Mouse (Mus musculus) kidney, adult 2 months (tissue): ENCODE measurements at regions not wholly inside any gene's neighbourhood (a gene's known extent, or its start where the extent isn't known, plus 50 kb on each side); places are given as distances from the start of the nearest gene placed in this dataset.

Experiments
- DNase-seq: peaks from one replicate; pipeline ENCODE4 v3.0.0; 2021
- H3K27ac ChIP-seq: fragments of 200-500 bp; 2 replicates; pipeline ENCODE4 v1.5.1; 2012; ENCODE audit warnings: low read depth, low read length, control low read depth, inconsistent platforms; ENCODE audit not compliant: insufficient read depth
- H3K27me3 ChIP-seq: fragments of 200-500 bp; replicated peaks from 2 replicates; pipeline ENCODE4 v1.6.1; 2012; ENCODE audit warnings: mild to moderate bottlenecking, moderate library complexity, low read length, inconsistent platforms; ENCODE audit not compliant: control insufficient read depth, insufficient read depth
- H3K36me3 ChIP-seq: fragments of 200-500 bp; 2 replicates; pipeline ENCODE4 v1.6.1; 2012; ENCODE audit warnings: mild to moderate bottlenecking, moderate library complexity, low read length, inconsistent platforms; ENCODE audit not compliant: control insufficient read depth, insufficient read depth
- H3K4me1 ChIP-seq: fragments of 200-500 bp; 2 replicates; pipeline ENCODE4 v1.6.1; 2011; ENCODE audit warnings: low read length; ENCODE audit not compliant: control insufficient read depth, insufficient read depth
- H3K4me3 ChIP-seq: fragments of 200-500 bp; 2 replicates; pipeline ENCODE4 v1.5.1; 2011; ENCODE audit warnings: mild to moderate bottlenecking, low read depth, low read length, control low read depth; ENCODE audit not compliant: insufficient read depth
- CTCF ChIP-seq: fragments of 200-500 bp; conservative IDR thresholded peaks from 2 replicates; pipeline ENCODE4 v1.5.1; 2011; ENCODE audit warnings: low read depth, mild to moderate bottlenecking, control low read depth, low read length, moderate library complexity, mixed read lengths; ENCODE audit not compliant: insufficient read depth, insufficient read length
- POLR2A ChIP-seq: fragments of 200-500 bp; IDR thresholded peaks from one replicate; pipeline ENCODE4 v1.6.1; 2011; ENCODE audit warnings: low read depth, low read length, control low read depth
- WGBS: fragments of 180-500 bp; shearing (Covaris S2); methylation state at CpG from one replicate; pipeline ENCODE4 v1.1.7; 2018; 5-methylcytosine and 5-hydroxymethylcytosine counted together

- no peak for TF ChIP-seq POLR2A
- no peak for TF ChIP-seq CTCF
- 74% methylated on average over 4 of the region's 4 CpGs for WGBS
- Histone ChIP-seq H3K4me3 (no peak overlapping the region), H3K27ac (peak overlapping the region; percentile 5; the same call in 1 of the 2 replicates), H3K4me1 (peaks cover 11% of the 10 kb centered on the region; the same call in 1 of the 2 replicates), H3K27me3 (no peaks in the 10 kb centered on the region), H3K36me3 (no peaks in the 10 kb centered on the region)
- DNase-seq, result no peak
Observed at GRCm38 (mm10) chr15:36919209-36919608, 88.4 kb downstream of the Zfp706 start.

- H3K4me3 ChIP-seq, result no peak overlapping the region
- no peaks in the 10 kb centered on the region for H3K36me3 ChIP-seq
- peaks cover 15% of the 10 kb centered on the region; the same call in 1 of the 2 replicates for H3K4me1 ChIP-seq
- H3K27ac ChIP-seq, result no peak overlapping the region
- TF ChIP-seq CTCF (no peak), POLR2A (no peak)
- H3K27me3 ChIP-seq, result no peaks in the 10 kb centered on the region
- no peak for DNase-seq
- WGBS, result 88% methylated on average over 4 of the region's 4 CpGs
Observed at GRCm38 (mm10) chr15:36916998-36917397, 90.6 kb downstream of the Zfp706 start.

GRCm38 (mm10) chr15:36914239-36915100, 93.1 kb downstream of the Zfp706 start:
- no peak for TF ChIP-seq POLR2A
- no peak for TF ChIP-seq CTCF
- Histone ChIP-seq H3K4me3 (no peak overlapping the region), H3K27ac (peak overlapping the region; percentile 91), H3K4me1 (peaks cover 15% of the 10 kb centered on the region; the same call in 1 of the 2 replicates), H3K27me3 (no peaks in the 10 kb centered on the region), H3K36me3 (no peaks in the 10 kb centered on the region)
- WGBS, result 62% methylated on average over 11 of the region's 11 CpGs
- peak; percentile 81 for DNase-seq

GRCm38 (mm10) chr15:36913308-36913707, 94.3 kb downstream of the Zfp706 start:
- Histone ChIP-seq H3K27ac (peak overlapping the region; percentile 91; the same call in 1 of the 2 replicates), H3K27me3 (no peaks in the 10 kb centered on the region), H3K4me1 (peaks cover 12% of the 10 kb centered on the region; the same call in 1 of the 2 replicates), H3K36me3 (no peaks in the 10 kb centered on the region), H3K4me3 (no peak overlapping the region)
- DNase-seq, result no peak
- TF ChIP-seq POLR2A (no peak), CTCF (no peak)
- WGBS, result 66% methylated on average over 7 of the region's 7 CpGs

- DNase-seq, result no peak
- 90% methylated on average over 2 of the region's 2 CpGs for WGBS
- H3K4me1 ChIP-seq, result peaks cover 24% of the 10 kb centered on the region; the same call in 1 of the 2 replicates
- TF ChIP-seq CTCF (no peak), POLR2A (no peak)
- no peaks in the 10 kb centered on the region for H3K27me3 ChIP-seq
- no peaks in the 10 kb centered on the region for H3K36me3 ChIP-seq
- H3K27ac ChIP-seq, result no peak overlapping the region
- H3K4me3 ChIP-seq, result no peak overlapping the region
Observed at GRCm38 (mm10) chr15:36910272-36910671, 97.3 kb downstream of the Zfp706 start.

GRCm38 (mm10) chr15:36909494-36909893, 98.1 kb downstream of the Zfp706 start:
- H3K36me3 ChIP-seq, result no peaks in the 10 kb centered on the region
- H3K4me1 ChIP-seq, result peaks cover 18% of the 10 kb centered on the region; the same call in 1 of the 2 replicates
- H3K27ac ChIP-seq, result no peak overlapping the region
- 85% methylated on average over 3 of the region's 3 CpGs for whole genome bisulfite sequencing
- TF ChIP-seq CTCF, result no peak
- no peak for TF ChIP-seq POLR2A
- no peak overlapping the region for H3K4me3 ChIP-seq
- DNase-seq, result no peak
- no peaks in the 10 kb centered on the region for H3K27me3 ChIP-seq

GRCm38 (mm10) chr15:36906789-36907188, 100.8 kb downstream of the Zfp706 start:
- TF ChIP-seq CTCF, result no peak
- no peak for TF ChIP-seq POLR2A
- DNase-seq, result peak; percentile 92
- no peaks in the 10 kb centered on the region for H3K36me3 ChIP-seq
- peaks cover 27% of the 10 kb centered on the region for H3K4me1 ChIP-seq
- 30% methylated on average over 5 of the region's 5 CpGs for WGBS
- H3K4me3 ChIP-seq, result no peak overlapping the region
- H3K27me3 ChIP-seq, result no peaks in the 10 kb centered on the region
- H3K27ac ChIP-seq, result peak overlapping the region; percentile 93
